Comparison of ENCODE assay signal across 8 mouse cellular contexts in the genomic region with DNA sequence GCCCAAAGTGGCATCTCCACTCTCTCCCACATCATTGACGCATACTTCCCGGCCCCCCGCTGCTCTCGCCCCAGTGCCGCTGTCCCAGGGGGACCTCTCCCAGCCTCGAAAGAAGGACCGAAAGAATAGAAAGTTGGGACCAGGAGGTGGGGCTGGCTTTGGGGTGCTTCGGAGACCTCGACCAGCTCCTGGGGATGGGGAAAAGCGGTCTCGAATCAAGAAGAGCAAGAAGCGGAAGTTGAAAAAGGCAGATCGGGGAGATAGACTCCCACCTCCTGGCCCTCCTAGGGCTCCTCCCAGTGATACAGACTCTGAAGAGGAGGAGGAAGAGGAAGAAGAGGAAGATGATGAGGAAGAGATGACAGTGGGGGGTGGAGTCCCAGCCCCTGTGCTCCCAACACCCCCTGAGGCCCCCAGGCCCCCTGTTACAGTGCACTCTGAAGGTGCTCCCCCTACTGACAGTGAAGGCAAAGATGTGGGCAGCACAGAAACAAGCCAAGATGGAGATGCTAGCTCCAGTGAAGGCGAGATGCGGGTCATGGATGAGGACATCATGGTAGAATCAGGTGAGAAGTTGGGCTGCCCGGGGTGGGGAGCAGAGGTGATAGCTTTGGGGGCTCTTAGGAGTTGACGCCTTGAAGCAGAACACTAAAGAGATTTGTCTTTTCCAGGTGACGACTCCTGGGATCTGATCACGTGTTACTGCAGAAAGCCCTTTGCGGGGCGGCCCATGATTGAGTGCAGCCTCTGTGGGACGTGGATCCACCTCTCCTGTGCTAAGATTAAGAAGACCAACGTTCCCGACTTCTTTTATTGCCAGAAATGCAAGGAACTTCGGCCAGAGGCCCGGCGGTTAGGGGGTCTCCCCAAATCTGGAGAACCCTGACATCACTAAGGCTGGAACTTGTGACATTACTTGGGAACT. TPM values are rescaled to one million over a fixed set of nuclear protein-coding genes. Genes with fewer than 3 reads are reported as not detected.
DNase-seq lines count a peak whose midpoint lies in the region; ATAC-seq and TF ChIP-seq lines count a peak whose summit lies in the region.

No protein-coding gene starts in this region.

- peaks cover 19% of the 10 kb centered on the region for H3K4me1 ChIP-seq in embryonic facial prominence, embryonic 14.5 days (ENCODE audit: control insufficient read depth, insufficient read depth, low read length)
- H3K4me1 ChIP-seq in liver, postnatal 0 days (ENCODE audit: insufficient read depth): peaks cover 36% of the 10 kb centered on the region

- no peak for TF ChIP-seq EP300 in liver, postnatal 0 days (IDR thresholded peaks at IDR 0.05; ENCODE audit: low read depth)

- no peak for ATAC-seq in embryonic facial prominence, embryonic 14.5 days (ENCODE audit: low read depth)
- ATAC-seq in liver, postnatal 0 days: no peak

- WGBS in embryonic facial prominence, embryonic 14.5 days: 92% methylated on average over 27 of the region's 27 CpGs
- 88% methylated on average over 27 of the region's 27 CpGs for WGBS in liver, postnatal 0 days (ENCODE audit: insufficient replicate concordance)

- H3K4me2 ChIP-seq in embryonic facial prominence, embryonic 14.5 days (ENCODE audit: low read depth, low read length): 0 out of 2 replicates have a peak overlapping the region, but pooled peaks have one; percentile 49
- no peak overlapping the region for H3K4me2 ChIP-seq in liver, postnatal 0 days (ENCODE audit: low read depth, low read length)

- DNase-seq in adrenal gland, postnatal 14 days: peak; percentile 33
- DNase-seq in adrenal gland, postnatal 36 days: no peak
- no peak for DNase-seq in layer of hippocampus, adult 2 months (ENCODE audit: low spot score in 2 of 2)
- no peak for DNase-seq in layer of hippocampus, postnatal 10 days (ENCODE audit: low spot score in 2 of 2)
- no peak for DNase-seq in embryonic facial prominence, embryonic 14.5 days (ENCODE audit: low spot score)
- DNase-seq in liver, postnatal 0 days: no peak
- no peak for DNase-seq in left cerebral cortex, adult 9 months (ENCODE audit: low spot score in 2 of 2)
- DNase-seq in spleen, postnatal 10 days (ENCODE audit: low spot score in 2 of 2): no peak

- no peak overlapping the region for H3K9ac ChIP-seq in embryonic facial prominence, embryonic 14.5 days (ENCODE audit: low read depth, low read length)
- no peak overlapping the region for H3K9ac ChIP-seq in liver, postnatal 0 days (replicated peaks)

- H3K4me3 ChIP-seq in layer of hippocampus, adult 2 months: no peak overlapping the region
- no peak overlapping the region for H3K4me3 ChIP-seq in embryonic facial prominence, embryonic 14.5 days (ENCODE audit: low read depth, low read length)
- H3K4me3 ChIP-seq in liver, postnatal 0 days (ENCODE audit: low read depth, low read length): no peak overlapping the region

- H3K9me3 ChIP-seq in embryonic facial prominence, embryonic 14.5 days (ENCODE audit: control insufficient read depth, low read length): no peaks in the 10 kb centered on the region
- no peaks in the 10 kb centered on the region for H3K9me3 ChIP-seq in liver, postnatal 0 days (ENCODE audit: low read length)

- H3K27ac ChIP-seq in layer of hippocampus, adult 2 months: no peak overlapping the region
- no peak overlapping the region; the same call in 1 of the 2 replicates for H3K27ac ChIP-seq in embryonic facial prominence, embryonic 14.5 days (replicated peaks; ENCODE audit: low read depth, low read length)
- H3K27ac ChIP-seq in liver, postnatal 0 days (ENCODE audit: low read depth): 0 out of 2 replicates have a peak overlapping the region, but pooled peaks have one; percentile 16

- H3K27me3 ChIP-seq in embryonic facial prominence, embryonic 14.5 days (replicated peaks; ENCODE audit: control insufficient read depth, insufficient read depth, low read length): no peaks in the 10 kb centered on the region
- no peaks in the 10 kb centered on the region for H3K27me3 ChIP-seq in liver, postnatal 0 days (ENCODE audit: insufficient read depth, low read length)

- peaks cover 34% of the 10 kb centered on the region for H3K36me3 ChIP-seq in embryonic facial prominence, embryonic 14.5 days (ENCODE audit: control insufficient read depth, insufficient read depth, low read length)
- peaks cover 35% of the 10 kb centered on the region for H3K36me3 ChIP-seq in liver, postnatal 0 days (replicated peaks; ENCODE audit: insufficient read depth, low read length)

- peak; percentile 67 for TF ChIP-seq CTCF in layer of hippocampus, adult 2 months (conservative IDR thresholded peaks at IDR 0.05)
- TF ChIP-seq CTCF in liver, postnatal 0 days (IDR thresholded peaks at IDR 0.05; ENCODE audit: low read depth): peak; percentile 51

RNA-seq across cellular contexts. Expression of a gene that starts 1.6 kb away (rescaled TPM):
- total RNA-seq in adrenal gland, postnatal 14 days (2021): 16.0 and 23.1 TPM in 2 replicates
- 10 to 100 TPM; 15.6 to 17.4 TPM for total RNA-seq in adrenal gland, postnatal 36 days (2021)
- total RNA-seq in layer of hippocampus, adult 2 months (2021): 10 to 100 TPM; 40.6 to 45.3 TPM
- 10 to 100 TPM; 26.1 to 38.9 TPM for total RNA-seq in layer of hippocampus, postnatal 10 days (2021)
- polyA plus RNA-seq in embryonic facial prominence, embryonic 14.5 days (2014; fragmentation: Nextera tagmentation; extraction: Ambion mirVana): 30.8 and 36.2 TPM in 2 replicates
- 2.7 and 3.4 TPM in 2 replicates for polyA plus RNA-seq in liver, postnatal 0 days (2015; fragmentation: Nextera tagmentation; extraction: Ambion mirVana)

RNA-seq across cellular contexts. Expression of a gene that starts 3.3 kb away (rescaled TPM):
- 47.3 and 53.2 TPM in 2 replicates for total RNA-seq in adrenal gland, postnatal 14 days (2021)
- 10 to 100 TPM; 54.6 to 57.1 TPM for total RNA-seq in adrenal gland, postnatal 36 days (2021)
- 10 to 100 TPM; 40.5 to 42.6 TPM for total RNA-seq in layer of hippocampus, adult 2 months (2021)
- 10 to 100 TPM; 40.1 to 43.7 TPM for total RNA-seq in layer of hippocampus, postnatal 10 days (2021)
- 47.0 and 49.3 TPM in 2 replicates for polyA plus RNA-seq in embryonic facial prominence, embryonic 14.5 days (2014; fragmentation: Nextera tagmentation; extraction: Ambion mirVana)
- polyA plus RNA-seq in liver, postnatal 0 days (2015; fragmentation: Nextera tagmentation; extraction: Ambion mirVana): 19.5 and 25.5 TPM in 2 replicates

RNA-seq across cellular contexts. Expression of a gene that starts 7.9 kb away (rescaled TPM):
- 344 and 351 TPM in 2 replicates for total RNA-seq in adrenal gland, postnatal 14 days (2021)
- total RNA-seq in adrenal gland, postnatal 36 days (2021): 100 to 1,000 TPM; 421 to 450 TPM
- 100 to 1,000 TPM; 216 to 229 TPM for total RNA-seq in layer of hippocampus, adult 2 months (2021)
- 100 to 1,000 TPM; 256 to 267 TPM for total RNA-seq in layer of hippocampus, postnatal 10 days (2021)
- 577 and 590 TPM in 2 replicates for polyA plus RNA-seq in embryonic facial prominence, embryonic 14.5 days (2014; fragmentation: Nextera tagmentation; extraction: Ambion mirVana)
- 305 and 324 TPM in 2 replicates for polyA plus RNA-seq in liver, postnatal 0 days (2015; fragmentation: Nextera tagmentation; extraction: Ambion mirVana)

RNA-seq across cellular contexts. Expression of a gene that starts 16.4 kb away (rescaled TPM):
- 1,177 and 1,207 TPM in 2 replicates for total RNA-seq in adrenal gland, postnatal 14 days (2021)
- total RNA-seq in adrenal gland, postnatal 36 days (2021): 100 to 1,000 TPM; 543 to 557 TPM
- 10 to 100 TPM; 54.9 to 63.7 TPM for total RNA-seq in layer of hippocampus, adult 2 months (2021)
- total RNA-seq in layer of hippocampus, postnatal 10 days (2021): 10 to 100 TPM; 55.7 to 57.6 TPM
- 90.0 and 95.5 TPM in 2 replicates for polyA plus RNA-seq in embryonic facial prominence, embryonic 14.5 days (2014; fragmentation: Nextera tagmentation; extraction: Ambion mirVana)
- 345 and 367 TPM in 2 replicates for polyA plus RNA-seq in liver, postnatal 0 days (2015; fragmentation: Nextera tagmentation; extraction: Ambion mirVana)

RNA-seq across cellular contexts. Expression of a gene that starts 16.5 kb away (rescaled TPM):
- total RNA-seq in adrenal gland, postnatal 14 days (2021): 65.2 and 73.2 TPM in 2 replicates
- total RNA-seq in adrenal gland, postnatal 36 days (2021): 10 to 100 TPM; 66.4 to 80.3 TPM
- total RNA-seq in layer of hippocampus, adult 2 months (2021): 10 to 100 TPM; 72.8 to 72.9 TPM
- 10 to 100 TPM; 98.0 to 99.5 TPM for total RNA-seq in layer of hippocampus, postnatal 10 days (2021)
- 109 and 116 TPM in 2 replicates for polyA plus RNA-seq in embryonic facial prominence, embryonic 14.5 days (2014; fragmentation: Nextera tagmentation; extraction: Ambion mirVana)
- 40.6 and 42.9 TPM in 2 replicates for polyA plus RNA-seq in liver, postnatal 0 days (2015; fragmentation: Nextera tagmentation; extraction: Ambion mirVana)
